Mouse (Mus musculus) heart, postnatal 0 days (tissue): Measurements from ENCODE around the gene Tm9sf2. TPM values are rescaled to one million over a fixed set of nuclear protein-coding genes. Genes with fewer than 3 reads are reported as not detected.
A peak's percentile ranks its signal among the peaks of the same experiment; 100 is the strongest.

Source experiments
- ATAC-seq: fragments of 200-750 bp; cut with Nextera tagmentation; 2 replicates; pipeline ENCODE4 v1.8.0; 2017; ENCODE audit warnings: low read depth, moderate number of reproducible peaks, moderate library complexity; ENCODE audit not compliant: insufficient read depth
- DNase-seq: peaks from one replicate; pipeline ENCODE4 v3.0.0-alpha.2; 2016; ENCODE audit warnings: low spot score
- H3K27ac ChIP-seq: fragments of 300-500 bp; sonication (generic); 2 replicates; pipeline ENCODE4 v1.5.1; 2014; ENCODE audit warnings: low read depth, mild to moderate bottlenecking
- H3K27me3 ChIP-seq: fragments of 300-500 bp; sonication (generic); 2 replicates; pipeline ENCODE4 v1.6.1; 2014; ENCODE audit warnings: low read length, mixed read lengths; ENCODE audit not compliant: control insufficient read depth, insufficient read depth
- H3K36me3 ChIP-seq: fragments of 300-500 bp; sonication (generic); replicated peaks from 2 replicates; pipeline ENCODE4 v1.6.1; 2014; ENCODE audit warnings: low read length, mixed read lengths; ENCODE audit not compliant: control insufficient read depth, insufficient read depth
- H3K4me1 ChIP-seq: fragments of 300-500 bp; sonication (generic); 2 replicates; pipeline ENCODE4 v1.6.1; 2014; ENCODE audit warnings: antibody characterized with exemption; ENCODE audit not compliant: control insufficient read depth, insufficient read depth
- H3K4me2 ChIP-seq: fragments of 300-500 bp; sonication (generic); 2 replicates; pipeline ENCODE4 v1.6.1; 2014; ENCODE audit warnings: low read depth, mild to moderate bottlenecking, low read length, moderate library complexity
- H3K4me3 ChIP-seq: fragments of 300-500 bp; sonication (generic); 2 replicates; pipeline ENCODE4 v1.5.1; 2014; ENCODE audit warnings: low read depth, low read length
- H3K9ac ChIP-seq: fragments of 300-500 bp; sonication (generic); replicated peaks from 2 replicates; pipeline ENCODE4 v1.6.1; 2014; ENCODE audit warnings: low read depth, low read length, mixed read lengths
- H3K9me3 ChIP-seq: fragments of 300-500 bp; sonication (generic); replicated peaks from 2 replicates; pipeline ENCODE4 v1.6.1; 2016; ENCODE audit warnings: low read length; ENCODE audit not compliant: control insufficient read depth
- CTCF ChIP-seq: IDR thresholded peaks from 2 replicates; pipeline ENCODE4 v1.5.1; 2016; ENCODE audit warnings: antibody characterized with exemption, control low read depth, low read depth
- EP300 ChIP-seq: IDR thresholded peaks from 2 replicates; pipeline ENCODE4 v1.6.1; 2016; ENCODE audit warnings: antibody characterized with exemption, low read depth
- WGBS: fragments of 180-500 bp; shearing (Covaris S2); extraction: QIAGEN DNeasy Blood & Tissue Kit; methylation state at CpG from one replicate; pipeline ENCODE4 v1.1.7; 2014; 5-methylcytosine and 5-hydroxymethylcytosine counted together
- polyA plus RNA-seq: library from polyadenylated mRNA; unstranded; fragments of >200 nt; fragmentation: Nextera tagmentation; extraction: Ambion mirVana; gene quantifications from 2 replicates; pipeline ENCODE4 v1.2.1, GENCODE M21; 2015
- total RNA-seq: library from RNA; depleted of rRNA; stranded (reverse); fragments of >200 nt; gene quantifications from 2 replicates; pipeline ENCODE4 v1.2.3, GENCODE M21; 2014; ENCODE audit warnings: low replicate concordance

Tm9sf2 gene
- total and polyA plus RNA-seq, 2 experiments from 2014 or later: 104 to 117 TPM

DNA sequence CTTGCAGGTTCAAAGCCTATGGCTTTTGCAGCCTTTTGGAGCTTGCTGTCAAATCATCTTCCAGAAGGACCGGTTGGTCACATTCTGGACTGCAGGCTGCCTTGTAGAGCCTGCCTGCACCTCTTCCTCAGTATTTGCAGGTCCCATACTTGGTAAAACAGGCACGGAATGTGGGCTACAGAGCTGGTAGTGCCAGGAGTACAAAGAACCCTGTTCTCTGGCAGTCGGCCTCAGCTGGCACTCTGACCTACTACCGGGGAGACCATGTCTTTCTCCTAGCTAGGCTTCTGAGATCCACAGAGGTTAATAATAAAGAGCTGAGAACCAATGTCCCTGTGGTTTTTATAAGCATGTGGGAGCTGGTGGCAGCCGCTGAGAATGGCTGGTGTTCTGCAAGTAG is 83.1 kb downstream of the Tm9sf2 start:
- ATAC-seq (no peak), DNase-seq (no peak)
- Histone ChIP-seq H3K27ac (no peak overlapping the region), H3K27me3 (no peaks in the 10 kb centered on the region), H3K4me3 (no peak overlapping the region), H3K9me3 (no peaks in the 10 kb centered on the region), H3K36me3 (no peaks in the 10 kb centered on the region), H3K9ac (no peak overlapping the region), H3K4me1 (no peaks in the 10 kb centered on the region), H3K4me2 (no peak overlapping the region)
- whole genome bisulfite sequencing: 65% methylated on average over 5 of the region's 5 CpGs
- no peak for TF ChIP-seq CTCF
- no peak for TF ChIP-seq EP300

DNA sequence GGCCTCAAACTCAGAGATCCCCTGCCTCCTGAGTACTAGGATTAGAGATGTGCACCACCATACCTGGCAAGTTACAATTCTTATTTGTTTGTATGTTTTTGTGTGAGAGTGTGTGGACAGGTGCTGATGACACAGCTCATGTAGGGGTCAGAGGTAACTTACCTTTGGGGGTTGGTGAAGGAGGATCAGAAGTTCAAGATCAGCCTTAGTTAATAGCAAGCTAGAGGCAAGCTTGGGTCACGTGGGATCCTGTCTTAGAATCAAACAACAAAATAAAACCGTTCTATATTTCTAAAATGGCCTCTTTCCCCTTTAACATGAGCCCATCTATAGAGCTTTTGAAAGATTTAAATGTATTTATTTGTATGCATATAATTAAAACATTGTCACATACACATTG is 83.7 kb downstream of the Tm9sf2 start:
- no peaks in the 10 kb centered on the region for H3K27me3 ChIP-seq
- ATAC-seq (no peak), DNase-seq (no peak)
- H3K9me3 ChIP-seq: no peaks in the 10 kb centered on the region
- no peaks in the 10 kb centered on the region for H3K4me1 ChIP-seq
- H3K36me3 ChIP-seq: no peaks in the 10 kb centered on the region
- no peak overlapping the region for H3K4me2 ChIP-seq
- H3K4me3 ChIP-seq: no peak overlapping the region
- no peak overlapping the region for H3K9ac ChIP-seq
- 25% methylated on average over 2 of the region's 2 CpGs for WGBS
- TF ChIP-seq CTCF (no peak), EP300 (no peak)
- no peak overlapping the region for H3K27ac ChIP-seq

DNA sequence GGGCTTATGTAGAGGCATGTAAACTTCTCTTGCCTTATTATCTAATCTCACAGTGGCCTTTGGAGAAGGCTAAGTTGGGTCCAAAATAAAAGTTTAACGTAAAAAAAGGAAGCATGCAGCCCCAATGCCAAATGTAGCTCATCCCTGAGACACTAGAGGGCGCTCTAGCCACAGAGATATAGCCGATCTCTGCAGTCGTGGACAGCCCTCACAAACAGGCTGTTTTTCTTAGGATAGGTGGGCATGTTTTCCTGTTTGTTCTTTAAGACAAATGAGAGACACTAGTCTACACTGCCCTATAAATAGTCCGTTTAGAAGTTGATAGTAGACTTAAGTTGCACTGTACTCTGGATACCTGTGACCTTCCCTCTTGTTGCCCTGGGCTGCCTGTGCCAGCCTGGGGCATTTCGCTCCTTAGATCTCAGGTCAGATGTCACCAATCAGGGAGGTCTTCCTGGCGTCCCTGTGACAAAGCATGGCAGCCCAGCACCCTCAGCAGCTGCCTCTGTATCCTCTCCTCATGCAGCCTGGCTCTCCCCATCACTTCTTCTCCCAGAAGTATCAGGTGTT is 84.2 kb downstream of the Tm9sf2 start:
- WGBS: 13% methylated on average over 7 of the region's 7 CpGs
- Histone ChIP-seq H3K27ac (no peak overlapping the region), H3K27me3 (no peaks in the 10 kb centered on the region), H3K9ac (no peak overlapping the region), H3K9me3 (no peaks in the 10 kb centered on the region), H3K4me3 (no peak overlapping the region), H3K4me1 (no peaks in the 10 kb centered on the region), H3K36me3 (no peaks in the 10 kb centered on the region), H3K4me2 (no peak overlapping the region)
- TF ChIP-seq EP300: no peak
- peak; percentile 82 for TF ChIP-seq CTCF
- ATAC-seq (peak; percentile 41; the same call in 1 of the 2 replicates), DNase-seq (peak; percentile 36)

DNA sequence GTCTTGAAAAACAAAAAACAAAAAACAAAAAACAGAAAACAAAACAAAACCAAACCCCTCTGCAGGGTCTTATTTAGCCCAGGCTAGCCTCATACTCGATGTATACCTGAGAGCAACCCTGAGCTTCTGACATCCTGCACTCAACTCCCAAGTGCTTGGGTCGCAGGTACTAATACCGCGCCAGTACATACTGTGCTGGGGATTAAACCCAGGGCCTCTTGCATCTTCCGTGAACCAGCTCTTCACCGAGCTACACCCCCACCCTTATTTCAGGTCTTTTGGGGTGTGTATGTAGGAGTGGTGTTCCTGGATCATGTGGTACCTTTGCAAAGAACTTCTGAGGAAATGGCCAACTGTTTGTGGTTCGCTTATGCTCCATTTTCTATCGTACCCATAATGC is 87.8 kb downstream of the Tm9sf2 start:
- Histone ChIP-seq H3K4me2 (no peak overlapping the region), H3K4me3 (no peak overlapping the region), H3K9me3 (peaks cover 3% of the 10 kb centered on the region; the same call in 1 of the 2 replicates), H3K36me3 (no peaks in the 10 kb centered on the region), H3K27me3 (no peaks in the 10 kb centered on the region), H3K27ac (no peak overlapping the region), H3K4me1 (no peaks in the 10 kb centered on the region), H3K9ac (no peak overlapping the region)
- no peak for ATAC-seq
- 96% methylated on average over 8 of the region's 8 CpGs for WGBS
- DNase-seq: no peak
- TF ChIP-seq EP300: no peak
- no peak for TF ChIP-seq CTCF

DNA sequence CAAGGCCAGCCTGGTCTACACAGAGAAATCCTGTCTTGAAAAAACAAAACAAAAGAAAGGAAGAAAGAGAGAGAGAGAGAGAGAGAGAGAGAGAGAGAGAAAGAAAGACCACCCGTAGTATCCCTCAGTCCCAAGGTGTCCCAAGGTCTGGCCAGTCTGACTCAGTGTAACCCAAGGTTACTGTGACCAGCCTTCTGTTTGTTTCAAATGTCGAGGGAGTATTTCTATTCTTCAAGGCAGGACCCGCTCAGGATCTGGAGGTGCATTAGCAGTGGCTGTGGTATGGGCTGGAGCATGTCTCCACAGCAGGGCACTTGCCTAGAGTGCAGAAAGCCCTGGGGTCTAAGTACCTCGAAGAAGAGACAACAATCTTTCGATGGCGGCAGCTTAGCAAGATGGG is 90.0 kb downstream of the Tm9sf2 start:
- no peaks in the 10 kb centered on the region for H3K4me1 ChIP-seq
- H3K36me3 ChIP-seq: no peaks in the 10 kb centered on the region
- no peak overlapping the region for H3K9ac ChIP-seq
- H3K4me2 ChIP-seq: no peak overlapping the region
- no peak overlapping the region for H3K27ac ChIP-seq
- WGBS: 75% methylated on average over 6 of the region's 6 CpGs
- no peaks in the 10 kb centered on the region for H3K27me3 ChIP-seq
- H3K9me3 ChIP-seq: peaks cover 3% of the 10 kb centered on the region; the same call in 1 of the 2 replicates
- TF ChIP-seq CTCF: no peak
- ATAC-seq (no peak), DNase-seq (no peak)
- no peak overlapping the region for H3K4me3 ChIP-seq

DNA sequence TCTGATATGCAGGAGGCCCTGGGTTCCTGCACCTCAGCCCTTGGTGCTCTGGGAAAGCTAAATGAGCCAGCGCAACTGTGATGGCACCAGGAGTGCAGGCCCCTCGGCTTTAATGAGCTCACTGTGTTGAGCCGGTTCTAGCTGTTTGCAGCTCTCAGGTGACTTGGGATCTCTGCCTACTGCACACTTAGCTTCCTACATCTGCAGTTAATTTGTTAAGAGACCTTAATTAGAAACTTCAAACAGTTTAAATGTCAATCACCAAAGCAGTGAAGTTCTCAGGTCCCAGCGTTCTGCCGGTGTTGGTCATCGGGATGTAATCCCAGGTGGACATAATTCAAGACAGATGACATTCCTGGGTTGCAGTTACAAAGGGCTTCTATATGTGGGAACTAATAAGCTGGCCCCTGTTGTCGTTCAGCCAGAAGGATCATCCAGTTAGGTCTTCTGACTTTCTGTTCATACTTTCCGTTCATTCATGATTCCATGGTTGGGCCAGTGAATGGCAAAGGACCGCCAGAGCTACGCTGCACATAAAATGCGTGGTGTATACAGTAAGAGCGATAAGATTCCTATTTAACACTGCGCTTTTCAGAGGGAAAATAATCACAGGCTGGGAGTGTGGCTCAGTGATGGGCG is 93.5 kb downstream of the Tm9sf2 start:
- Histone ChIP-seq H3K4me2 (no peak overlapping the region), H3K9ac (no peak overlapping the region), H3K9me3 (peaks cover 3% of the 10 kb centered on the region; the same call in 1 of the 2 replicates), H3K36me3 (no peaks in the 10 kb centered on the region), H3K27ac (no peak overlapping the region), H3K4me1 (no peaks in the 10 kb centered on the region), H3K27me3 (no peaks in the 10 kb centered on the region), H3K4me3 (no peak overlapping the region)
- 78% methylated on average over 14 of the region's 14 CpGs for WGBS
- ATAC-seq: no peak
- DNase-seq: no peak
- TF ChIP-seq CTCF (no peak), EP300 (no peak)
